8 mouse cellular contexts compared by ENCODE assay signal in the genomic region with DNA sequence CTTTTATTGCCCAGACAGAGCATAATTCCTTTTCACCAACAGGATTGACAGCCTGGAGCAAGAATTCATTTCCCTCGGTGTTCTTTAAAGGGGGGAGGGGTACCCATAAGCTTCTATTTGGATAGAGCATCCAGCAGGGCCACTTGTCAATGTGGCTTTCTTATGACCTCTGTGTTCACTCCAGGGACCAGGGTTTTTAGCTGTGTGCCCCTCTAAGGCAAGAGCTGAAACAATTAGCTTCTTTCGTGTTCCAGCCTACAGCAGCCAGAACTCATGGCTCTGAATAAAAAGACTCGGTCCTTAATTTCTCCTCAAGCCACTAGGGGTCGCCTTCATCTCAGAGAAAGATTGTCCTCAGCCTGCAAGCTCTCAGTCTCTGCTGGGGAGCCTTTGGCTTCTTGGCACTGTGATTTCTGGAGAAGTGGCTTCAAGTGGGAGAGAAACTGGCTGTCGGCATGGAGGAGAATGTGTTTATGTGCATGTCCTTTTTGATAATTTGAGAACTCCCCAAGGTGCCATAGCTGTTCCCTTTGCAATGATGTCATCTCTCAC. TPM values are rescaled to one million over a fixed set of nuclear protein-coding genes. Genes with fewer than 3 reads are reported as not detected.
DNase-seq lines count a peak whose midpoint lies in the region; ATAC-seq lines count a peak whose summit lies in the region.

No protein-coding gene starts in this region.

- peaks cover 47% of the 10 kb centered on the region for H3K4me1 ChIP-seq in hindbrain, embryonic 13.5 days (replicated peaks)

- peaks cover 6% of the 10 kb centered on the region for H3K9me3 ChIP-seq in hindbrain, embryonic 13.5 days

- 0% methylated on average over 5 of the region's 5 CpGs for WGBS in hindbrain, embryonic 13.5 days

- H3K27me3 ChIP-seq in hindbrain, embryonic 13.5 days = no peaks in the 10 kb centered on the region

- ATAC-seq in hindbrain, embryonic 13.5 days (ENCODE audit: low FRiP score) = peak; percentile 64

- no peaks in the 10 kb centered on the region for H3K36me3 ChIP-seq in hindbrain, embryonic 13.5 days

- H3K27ac ChIP-seq in hindbrain, embryonic 13.5 days = peak overlapping the region; percentile 93

- peak overlapping the region; percentile 32 for H3K4me2 ChIP-seq in hindbrain, embryonic 13.5 days

- H3K9ac ChIP-seq in hindbrain, embryonic 13.5 days = no peak overlapping the region

- H3K4me3 ChIP-seq in hindbrain, embryonic 13.5 days = no peak overlapping the region

- DNase-seq in NIH3T3 (ENCODE audit: low read depth) = peak; percentile 89
- DNase-seq in cerebellum, postnatal 10 days = peak; percentile 93 to 94
- DNase-seq in frontal cortex, postnatal 25 days (ENCODE audit: low spot score in 2 of 2) = peak; percentile 58 to 80
- peak; percentile 86 to 92 for DNase-seq in layer of hippocampus, postnatal 14 days (ENCODE audit: low spot score in 2 of 2)
- DNase-seq in lung, postnatal 10 days = peak; percentile 92
- DNase-seq in retina, adult 2 months (ENCODE audit: low read depth, low spot score) = peak; percentile 70
- DNase-seq in urinary bladder, adult 2 months (ENCODE audit: low spot score) = peak; percentile 26

RNA-seq across cellular contexts. Expression of gene Npr2, which starts 1.6 kb away (rescaled TPM):
- polyA plus RNA-seq in hindbrain, embryonic 13.5 days (2015; fragmentation: Nextera tagmentation; extraction: Ambion mirVana) = 17.1 and 18.5 TPM in 2 replicates
- total RNA-seq in layer of hippocampus, postnatal 14 days (2021) = 10 to 100 TPM; 46.9 to 50.0 TPM
- 54.7 and 69.7 TPM in 2 replicates for polyA plus RNA-seq in urinary bladder, adult 2 months (2012; rRNA removed)

RNA-seq across cellular contexts. Expression of gene Spag8, which starts 23.3 kb away (rescaled TPM):
- 6.1 and 8.4 TPM in 2 replicates for polyA plus RNA-seq in hindbrain, embryonic 13.5 days (2015; fragmentation: Nextera tagmentation; extraction: Ambion mirVana)
- total RNA-seq in layer of hippocampus, postnatal 14 days (2021) = 1 to 10 TPM in 1 of 2 experiments, under 1 TPM in 1; 0.98 to 2.3 TPM
- 1.0 and 1.3 TPM in 2 replicates for polyA plus RNA-seq in urinary bladder, adult 2 months (2012; rRNA removed)

RNA-seq across cellular contexts. Expression of gene Hint2, which starts 26.2 kb away (rescaled TPM):
- 74.8 and 78.6 TPM in 2 replicates for polyA plus RNA-seq in hindbrain, embryonic 13.5 days (2015; fragmentation: Nextera tagmentation; extraction: Ambion mirVana)
- 10 to 100 TPM; 33.1 to 37.8 TPM for total RNA-seq in layer of hippocampus, postnatal 14 days (2021)
- 107 and 112 TPM in 2 replicates for polyA plus RNA-seq in urinary bladder, adult 2 months (2012; rRNA removed)

RNA-seq across cellular contexts. Expression of gene Tmem8b, which starts 38.7 kb away (rescaled TPM):
- polyA plus RNA-seq in hindbrain, embryonic 13.5 days (2015; fragmentation: Nextera tagmentation; extraction: Ambion mirVana) = 16.2 and 16.6 TPM in 2 replicates
- total RNA-seq in layer of hippocampus, postnatal 14 days (2021) = 10 to 100 TPM; 55.8 to 57.6 TPM
- polyA plus RNA-seq in urinary bladder, adult 2 months (2012; rRNA removed) = 8.3 and 12.6 TPM in 2 replicates

RNA-seq across cellular contexts. Expression of gene Fam221b, which starts 38.8 kb away (rescaled TPM):
- polyA plus RNA-seq in hindbrain, embryonic 13.5 days (2015; fragmentation: Nextera tagmentation; extraction: Ambion mirVana) = 2.3 and 2.8 TPM in 2 replicates
- 1 to 10 TPM; 1.2 TPM for total RNA-seq in layer of hippocampus, postnatal 14 days (2021)
- polyA plus RNA-seq in urinary bladder, adult 2 months (2012; rRNA removed) = 0.41 and 0.51 TPM in 2 replicates

Comparison
In these comparisons a context has a peak if more than half of its experiments do, and no peak if none do; other contexts are left out.
1. DNase-seq: peak in every context shown above with its lines; median percentile 94 in cerebellum, postnatal 10 days; 92 in lung, postnatal 10 days; 89 in NIH3T3; 89 in layer of hippocampus, postnatal 14 days; 70 in retina, adult 2 months; 69 in frontal cortex, postnatal 25 days; 26 in urinary bladder, adult 2 months.